Mouse (Mus musculus) cerebellum, adult 2 months (tissue): ENCODE measurements around the gene Car6.

ENCODE experiments used
- CTCF ChIP-seq: fragments of 200-500 bp; IDR thresholded peaks from 2 replicates; pipeline ENCODE4 v1.5.1; 2011; ENCODE audit warnings: low read depth, mild to moderate bottlenecking, control low read depth, low read length, moderate library complexity, borderline replicate concordance; ENCODE audit not compliant: insufficient read depth
- POLR2A ChIP-seq: fragments of 200-500 bp; IDR thresholded peaks from 2 replicates; pipeline ENCODE4 v1.6.1; 2011; ENCODE audit warnings: low read length, control low read depth, borderline replicate concordance; ENCODE audit not compliant: insufficient read depth

DNA sequence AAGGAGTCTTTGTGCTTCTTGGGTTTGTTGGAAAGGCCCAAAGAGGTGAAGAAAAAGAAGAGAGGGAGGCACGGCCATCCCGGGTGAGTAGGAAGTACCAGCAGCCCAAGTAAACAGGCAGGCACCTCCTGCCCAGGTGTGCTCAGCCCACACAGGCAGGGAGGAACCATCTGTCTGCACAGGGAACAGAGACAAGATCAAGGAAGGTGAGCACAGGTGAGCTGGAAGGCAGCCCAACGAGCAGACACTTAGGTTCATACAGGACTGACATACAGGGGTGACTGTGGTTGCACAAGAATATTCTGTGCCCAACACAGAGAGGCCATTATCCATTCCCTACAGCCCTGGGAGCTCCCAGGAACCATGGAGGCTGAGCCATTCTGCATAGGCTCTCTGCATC lies 3.7 kb upstream of the Car6 start:
- TF ChIP-seq POLR2A, result no peak
- no peak for TF ChIP-seq CTCF
